Mouse (Mus musculus) ES-Bruce4 (cell line): Measurements from ENCODE around the gene Zfp697.

Source experiments
- EP300 ChIP-seq: IDR thresholded peaks from 2 replicates; pipeline ENCODE4 v1.6.1; 2011; ENCODE audit warnings: low read depth, low read length; ENCODE audit not compliant: insufficient read depth
- POLR2A ChIP-seq: IDR thresholded peaks from one replicate; pipeline ENCODE4 v1.8.1; 2011; ENCODE audit warnings: low read length; ENCODE audit not compliant: insufficient read depth

DNA sequence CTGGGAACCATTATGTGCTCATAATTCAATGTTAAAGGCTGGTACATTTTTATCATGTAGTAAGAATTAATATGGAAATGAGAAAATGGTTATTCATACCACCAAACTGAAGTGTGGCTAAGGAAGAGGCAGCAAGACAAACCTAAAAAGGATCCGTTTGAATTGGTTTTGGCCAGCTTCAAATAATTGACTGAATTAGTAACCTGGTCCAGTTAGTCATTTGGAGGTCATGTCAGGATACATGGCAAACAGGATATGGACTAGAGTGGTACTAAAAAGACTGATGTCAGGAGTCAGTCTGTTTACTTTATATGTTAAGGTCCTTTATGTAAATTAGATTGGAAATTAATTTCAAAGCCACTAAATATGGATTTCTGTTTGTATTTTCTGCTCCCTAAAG lies 300.1 kb downstream of the Zfp697 start:
- TF ChIP-seq POLR2A (no peak), EP300 (no peak)
